In genomic region chr4:142414874-142415273, GRCm38 (mm10) we compare ENCODE assay signal across 15 mouse cellular contexts.
DNase-seq lines count a peak whose midpoint lies in the region; ATAC-seq and TF ChIP-seq lines count a peak whose summit lies in the region.
"Had no signal": no experiment of that assay in that cellular context is flagged by ENCODE, and none has a peak within 500 bp of the region (broad histone marks: within the 10 kb centered on the region; RNA-seq: fewer than 3 reads in every experiment).

No protein-coding gene starts in this region.

- H3K27me3 ChIP-seq in forebrain, postnatal 0 days (ENCODE audit: insufficient read depth, low read length) = no peaks in the 10 kb centered on the region
- no peaks in the 10 kb centered on the region for H3K27me3 ChIP-seq in forebrain, embryonic 12.5 days
- no peaks in the 10 kb centered on the region for H3K27me3 ChIP-seq in lung, embryonic 14.5 days (ENCODE audit: insufficient read depth, low read length)
- H3K27me3 ChIP-seq: embryonic facial prominence, embryonic 12.5 days had no signal

- no peaks in the 10 kb centered on the region for H3K9me3 ChIP-seq in forebrain, postnatal 0 days (ENCODE audit: low read length)
- H3K9me3 ChIP-seq in forebrain, embryonic 12.5 days = no peaks in the 10 kb centered on the region
- H3K9me3 ChIP-seq in lung, embryonic 14.5 days (ENCODE audit: low read depth, low read length) = no peaks in the 10 kb centered on the region
- H3K9me3 ChIP-seq: embryonic facial prominence, embryonic 12.5 days; limb, embryonic 10.5 days had no signal

- WGBS in forebrain, postnatal 0 days = 67% methylated on average over 5 of the region's 5 CpGs
- 70% methylated on average over 5 of the region's 5 CpGs for WGBS in forebrain, embryonic 12.5 days
- 69% methylated on average over 5 of the region's 5 CpGs for WGBS in lung, embryonic 14.5 days

- TF ChIP-seq CTCF in forebrain, postnatal 0 days (IDR thresholded peaks at IDR 0.05; ENCODE audit: low read depth) = peak; percentile 41
- 0 out of 2 replicates have a peak, but pooled peaks have one; percentile 5 for TF ChIP-seq CTCF in lung, embryonic 14.5 days (IDR thresholded peaks at IDR 0.05; ENCODE audit: low read depth)

- no peaks in the 10 kb centered on the region for H3K36me3 ChIP-seq in forebrain, postnatal 0 days (ENCODE audit: insufficient read depth)
- no peaks in the 10 kb centered on the region for H3K36me3 ChIP-seq in forebrain, embryonic 12.5 days (replicated peaks)
- no peaks in the 10 kb centered on the region for H3K36me3 ChIP-seq in lung, embryonic 14.5 days (ENCODE audit: insufficient read depth)
- H3K36me3 ChIP-seq: embryonic facial prominence, embryonic 12.5 days; limb, embryonic 10.5 days had no signal

- no peak overlapping the region for H3K27ac ChIP-seq in forebrain, postnatal 0 days (ENCODE audit: low read depth, low read length)
- H3K27ac ChIP-seq in forebrain, embryonic 12.5 days = no peak overlapping the region
- H3K27ac ChIP-seq in lung, embryonic 14.5 days (ENCODE audit: low read depth) = no peak overlapping the region
- H3K27ac ChIP-seq: embryonic facial prominence, embryonic 12.5 days; limb, embryonic 10.5 days had no signal

- no peak for ATAC-seq in forebrain, postnatal 0 days
- ATAC-seq in forebrain, embryonic 12.5 days (ENCODE audit: low FRiP score) = no peak
- ATAC-seq in lung, embryonic 14.5 days (ENCODE audit: insufficient read depth) = no peak

- peaks cover 16% of the 10 kb centered on the region for H3K4me1 ChIP-seq in forebrain, postnatal 0 days (ENCODE audit: insufficient read depth)
- peaks cover 17% of the 10 kb centered on the region for H3K4me1 ChIP-seq in forebrain, embryonic 12.5 days
- H3K4me1 ChIP-seq in lung, embryonic 14.5 days (ENCODE audit: insufficient read depth) = peaks cover 10% of the 10 kb centered on the region; the same call in 1 of the 2 replicates
- H3K4me1 ChIP-seq: embryonic facial prominence, embryonic 12.5 days; limb, embryonic 10.5 days had no signal

- H3K9ac ChIP-seq in forebrain, postnatal 0 days = no peak overlapping the region
- H3K9ac ChIP-seq in forebrain, embryonic 12.5 days = no peak overlapping the region
- no peak overlapping the region for H3K9ac ChIP-seq in lung, embryonic 14.5 days
- H3K9ac ChIP-seq: embryonic facial prominence, embryonic 12.5 days had no signal

- DNase-seq in forebrain, postnatal 0 days = no peak
- DNase-seq in lung, embryonic 14.5 days = peak; percentile 25
- DNase-seq in lung, postnatal 25 days (ENCODE audit: low spot score) = no peak
- DNase-seq in R1 (ENCODE audit: low read depth, low spot score) = peak; percentile 44
- peak; percentile 38 for DNase-seq in retina, postnatal 1 day
- DNase-seq in urinary bladder, postnatal 4 days (ENCODE audit: low spot score in 2 of 2) = no peak
- DNase-seq: adrenal gland, postnatal 25 days; gastrocnemius, postnatal 10 days; lung, adult 2 months; right cerebral cortex, postnatal 14 days; thymus, postnatal 25 days had no signal

- H3K4me2 ChIP-seq in forebrain, postnatal 0 days (ENCODE audit: low read depth) = no peak overlapping the region
- no peak overlapping the region for H3K4me2 ChIP-seq in forebrain, embryonic 12.5 days
- no peak overlapping the region for H3K4me2 ChIP-seq in lung, embryonic 14.5 days
- H3K4me2 ChIP-seq: embryonic facial prominence, embryonic 12.5 days; liver, embryonic 11.5 days had no signal

- no peak overlapping the region for H3K4me3 ChIP-seq in forebrain, postnatal 0 days (ENCODE audit: low read depth, low read length)
- no peak overlapping the region for H3K4me3 ChIP-seq in forebrain, embryonic 12.5 days (replicated peaks)
- H3K4me3 ChIP-seq in lung, embryonic 14.5 days (ENCODE audit: low read depth, low read length) = no peak overlapping the region
- H3K4me3 ChIP-seq: embryonic facial prominence, embryonic 12.5 days; limb, embryonic 10.5 days had no signal

Comparison
In these comparisons a context has a peak if more than half of its experiments do, and no peak if none do; other contexts are left out.
1. DNase-seq: peak in lung, embryonic 14.5 days (single experiment), R1 (single experiment) and retina, postnatal 1 day (single experiment); none in forebrain, postnatal 0 days (single experiment), lung, postnatal 25 days (single experiment) and urinary bladder, postnatal 4 days (0 of 2).